Mouse (Mus musculus) forebrain, embryonic 13.5 days (tissue): ENCODE results near the gene D630045J12Rik. TPM values are rescaled to one million over a fixed set of nuclear protein-coding genes. Genes with fewer than 3 reads are reported as not detected.

Source experiments
- ATAC-seq: fragments of 200-750 bp; cut with Nextera tagmentation; 2 replicates; pipeline ENCODE4 v1.8.0; 2017
- H3K27ac ChIP-seq: fragments of 300-500 bp; sonication (generic); 2 replicates; pipeline ENCODE4 v1.5.1; 2015; ENCODE audit warnings: inconsistent platforms, mild to moderate bottlenecking, moderate library complexity
- H3K27me3 ChIP-seq: fragments of 300-500 bp; sonication (generic); 2 replicates; pipeline ENCODE4 v1.6.1; 2015; ENCODE audit warnings: mild to moderate bottlenecking, inconsistent platforms
- H3K36me3 ChIP-seq: fragments of 300-500 bp; sonication (generic); 2 replicates; pipeline ENCODE4 v1.6.1; 2015; ENCODE audit warnings: mild to moderate bottlenecking, inconsistent platforms; ENCODE audit not compliant: poor library complexity, severe bottlenecking
- H3K4me1 ChIP-seq: fragments of 300-500 bp; sonication (generic); 2 replicates; pipeline ENCODE4 v1.6.1; 2015; ENCODE audit warnings: inconsistent platforms
- H3K4me2 ChIP-seq: fragments of 300-500 bp; sonication (generic); 2 replicates; pipeline ENCODE4 v1.6.1; 2015; ENCODE audit warnings: inconsistent platforms, mild to moderate bottlenecking, moderate library complexity
- H3K4me3 ChIP-seq: fragments of 300-500 bp; sonication (generic); 2 replicates; pipeline ENCODE4 v1.5.1; 2015; ENCODE audit warnings: mild to moderate bottlenecking, inconsistent platforms
- H3K9ac ChIP-seq: fragments of 300-500 bp; sonication (generic); 2 replicates; pipeline ENCODE4 v1.6.1; 2015; ENCODE audit warnings: mild to moderate bottlenecking, inconsistent platforms
- H3K9me3 ChIP-seq: fragments of 300-500 bp; sonication (generic); replicated peaks from 2 replicates; pipeline ENCODE4 v1.6.1; 2016; ENCODE audit warnings: inconsistent platforms
- WGBS: fragments of 180-500 bp; shearing (Covaris S2); methylation state at CpG from one replicate; pipeline ENCODE4 v1.1.7; 2015; 5-methylcytosine and 5-hydroxymethylcytosine counted together
- polyA plus RNA-seq: library from polyadenylated mRNA; unstranded; fragments of >200 nt; fragmentation: Nextera tagmentation; extraction: Ambion mirVana; gene quantifications from 2 replicates; pipeline ENCODE4 v1.2.1, GENCODE M21; 2015

The D630045J12Rik gene
- polyA plus RNA-seq, 1 experiment from 2014 or later: 10.9 TPM

DNA sequence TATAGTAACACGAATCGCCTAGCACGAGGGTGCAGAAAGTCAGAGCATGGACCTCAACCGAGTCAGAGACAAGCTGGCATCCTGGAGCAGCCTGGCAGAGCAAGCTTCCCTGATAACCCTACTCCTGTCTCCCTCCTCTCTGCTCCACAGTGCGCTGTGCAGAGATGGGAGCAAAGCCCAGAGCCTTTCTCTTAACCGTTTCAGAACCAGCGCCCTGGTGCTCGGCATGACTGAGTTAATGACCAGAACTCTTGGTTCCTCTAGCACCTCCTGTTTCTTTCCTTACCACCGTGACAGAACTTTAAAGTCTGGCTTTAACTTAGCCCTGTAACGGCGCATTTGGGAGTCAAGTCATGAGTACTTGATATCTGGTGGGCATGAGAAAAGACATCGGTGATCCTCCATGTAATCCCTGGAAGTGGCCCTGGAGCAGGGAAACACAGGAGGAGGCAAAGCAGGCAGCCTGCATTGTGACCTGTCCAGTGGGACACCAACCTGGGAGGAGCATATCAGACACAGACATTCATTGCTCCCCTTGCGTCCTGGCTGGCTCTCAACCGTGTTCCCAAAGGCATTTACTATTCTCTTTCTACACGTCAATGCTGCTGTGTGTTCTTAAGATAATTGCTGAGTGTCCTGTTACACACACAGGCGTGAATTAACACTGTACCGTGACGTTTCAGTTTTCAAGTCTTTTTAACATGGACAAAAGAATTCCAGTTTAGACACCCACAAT lies 130.2 kb downstream of the D630045J12Rik start:
- ATAC-seq: no peak
- Histone ChIP-seq H3K4me2 (no peak overlapping the region), H3K27ac (no peak overlapping the region), H3K36me3 (peaks cover 41% of the 10 kb centered on the region), H3K27me3 (no peaks in the 10 kb centered on the region), H3K4me3 (no peak overlapping the region), H3K9me3 (no peaks in the 10 kb centered on the region), H3K4me1 (no peaks in the 10 kb centered on the region), H3K9ac (no peak overlapping the region)
- WGBS: 81% methylated on average over 18 of the region's 18 CpGs

GRCm38 (mm10) chr6:38122791-38123190 lies 131.0 kb downstream of the D630045J12Rik start:
- Histone ChIP-seq H3K9ac (no peak overlapping the region), H3K4me2 (no peak overlapping the region), H3K9me3 (no peaks in the 10 kb centered on the region), H3K4me1 (no peaks in the 10 kb centered on the region), H3K36me3 (peaks cover 32% of the 10 kb centered on the region), H3K27me3 (no peaks in the 10 kb centered on the region), H3K4me3 (no peak overlapping the region), H3K27ac (no peak overlapping the region)
- WGBS: 77% methylated on average over 6 of the region's 6 CpGs
- no peak for ATAC-seq

DNA sequence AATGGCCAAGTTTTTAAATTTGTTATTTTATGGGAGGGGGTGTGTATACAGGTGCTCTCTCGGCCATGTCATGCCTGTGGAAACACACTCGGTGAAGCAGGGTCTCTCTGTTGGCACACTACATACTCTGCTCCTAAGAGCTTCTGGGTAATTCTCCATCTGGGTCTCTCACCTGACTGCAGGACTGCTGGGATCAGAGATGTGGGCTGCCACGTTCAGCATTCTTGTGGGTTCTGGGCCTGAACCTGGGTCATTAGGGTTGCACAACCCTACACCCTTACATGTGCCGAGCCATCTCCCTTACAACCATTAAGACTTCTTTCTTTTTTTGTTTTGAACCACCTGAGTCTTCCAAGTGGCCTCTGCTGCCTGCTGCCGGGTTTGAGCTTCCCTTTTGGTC lies 132.0 kb downstream of the D630045J12Rik start:
- 83% methylated on average over 5 of the region's 5 CpGs for WGBS

GRCm38 (mm10) chr6:38120681-38121371 lies 133.0 kb downstream of the D630045J12Rik start:
- H3K36me3 ChIP-seq: peaks cover 13% of the 10 kb centered on the region
- H3K4me1 ChIP-seq: no peaks in the 10 kb centered on the region
- no peaks in the 10 kb centered on the region for H3K9me3 ChIP-seq
- H3K9ac ChIP-seq: no peak overlapping the region
- H3K4me3 ChIP-seq: no peak overlapping the region
- ATAC-seq: no peak
- H3K27ac ChIP-seq: no peak overlapping the region
- H3K4me2 ChIP-seq: no peak overlapping the region
- WGBS: 89% methylated on average over 8 of the region's 9 CpGs
- no peaks in the 10 kb centered on the region for H3K27me3 ChIP-seq

More for the DNA sequence above, 132.0 kb downstream of the D630045J12Rik start:
- H3K4me1 ChIP-seq: no peaks in the 10 kb centered on the region
- no peak overlapping the region for H3K27ac ChIP-seq
- H3K9me3 ChIP-seq: no peaks in the 10 kb centered on the region
- H3K36me3 ChIP-seq: peaks cover 23% of the 10 kb centered on the region
- no peak overlapping the region for H3K4me2 ChIP-seq
- H3K9ac ChIP-seq: no peak overlapping the region
- no peak for ATAC-seq
- no peaks in the 10 kb centered on the region for H3K27me3 ChIP-seq
- no peak overlapping the region for H3K4me3 ChIP-seq

- Histone ChIP-seq H3K36me3 (no peaks in the 10 kb centered on the region), H3K4me2 (no peak overlapping the region), H3K4me3 (no peak overlapping the region), H3K4me1 (no peaks in the 10 kb centered on the region), H3K9ac (no peak overlapping the region), H3K9me3 (no peaks in the 10 kb centered on the region), H3K27ac (no peak overlapping the region), H3K27me3 (no peaks in the 10 kb centered on the region)
- WGBS: 90% methylated on average over 6 of the region's 6 CpGs
- no peak for ATAC-seq
Measured at GRCm38 (mm10) chr6:38118341-38118740, 135.5 kb downstream of the D630045J12Rik start.

GRCm38 (mm10) chr6:38116107-38116770 lies 137.6 kb downstream of the D630045J12Rik start:
- no peaks in the 10 kb centered on the region for H3K36me3 ChIP-seq
- 78% methylated on average over 4 of the region's 4 CpGs for WGBS
- no peaks in the 10 kb centered on the region for H3K27me3 ChIP-seq
- H3K9ac ChIP-seq: no peak overlapping the region
- H3K4me2 ChIP-seq: no peak overlapping the region
- H3K4me1 ChIP-seq: no peaks in the 10 kb centered on the region
- H3K27ac ChIP-seq: no peak overlapping the region
- H3K9me3 ChIP-seq: no peaks in the 10 kb centered on the region
- no peak overlapping the region for H3K4me3 ChIP-seq
- peak; percentile 31; the same call in 1 of the 2 replicates for ATAC-seq

GRCm38 (mm10) chr6:38110859-38111258 lies 142.9 kb downstream of the D630045J12Rik start:
- Histone ChIP-seq H3K9ac (no peak overlapping the region), H3K4me2 (no peak overlapping the region), H3K36me3 (no peaks in the 10 kb centered on the region), H3K27me3 (no peaks in the 10 kb centered on the region), H3K27ac (no peak overlapping the region), H3K4me3 (no peak overlapping the region), H3K4me1 (0 out of 2 replicates have a peak, but pooled peaks cover 3% of the 10 kb centered on the region), H3K9me3 (no peaks in the 10 kb centered on the region)
- 75% methylated on average over 9 of the region's 9 CpGs for WGBS
- no peak for ATAC-seq

DNA sequence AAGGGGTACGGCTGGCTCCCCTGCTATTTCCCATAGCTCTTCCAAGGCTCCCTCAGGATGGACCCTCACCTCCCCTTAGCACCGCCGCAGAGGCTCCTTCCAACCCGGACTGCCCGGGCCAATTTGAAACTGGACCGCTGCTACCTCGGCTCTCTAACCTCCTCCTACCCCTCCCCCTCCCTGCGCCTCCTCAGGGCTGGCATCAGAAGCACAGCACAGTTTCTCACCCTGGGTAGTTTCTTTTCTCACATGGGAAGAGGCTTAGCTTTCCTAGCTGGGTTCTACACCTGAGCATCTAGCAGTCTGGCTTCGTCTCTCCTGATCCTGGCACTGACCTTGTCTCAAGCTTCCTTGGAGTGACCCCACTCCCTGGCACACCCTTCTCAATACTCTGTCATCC lies 143.9 kb downstream of the D630045J12Rik start:
- WGBS: 18% methylated on average over 9 of the region's 9 CpGs
- no peak overlapping the region for H3K9ac ChIP-seq
- H3K4me2 ChIP-seq: no peak overlapping the region
- no peaks in the 10 kb centered on the region for H3K36me3 ChIP-seq
- 0 out of 2 replicates have a peak, but pooled peaks cover 3% of the 10 kb centered on the region for H3K4me1 ChIP-seq
- no peaks in the 10 kb centered on the region for H3K27me3 ChIP-seq
- no peak for ATAC-seq
- no peak overlapping the region for H3K4me3 ChIP-seq
- H3K27ac ChIP-seq: no peak overlapping the region
- H3K9me3 ChIP-seq: no peaks in the 10 kb centered on the region

- no peak within 1 kb of the TSS for H3K4me2 ChIP-seq
- WGBS: 28% methylated on average over 9 of the region's 9 CpGs
- H3K9me3 ChIP-seq: no peaks in the 10 kb centered on the region
- no peak within 1 kb of the TSS for H3K4me3 ChIP-seq
- ATAC-seq: no peak
- H3K4me1 ChIP-seq: 0 out of 2 replicates have a peak, but pooled peaks cover 3% of the 10 kb centered on the region
- H3K36me3 ChIP-seq: no peaks in the 10 kb centered on the region
- H3K27ac ChIP-seq: no peak within 1 kb of the TSS
- no peak within 1 kb of the TSS for H3K9ac ChIP-seq
- no peaks in the 10 kb centered on the region for H3K27me3 ChIP-seq
Measured at GRCm38 (mm10) chr6:38109160-38109795, 144.5 kb downstream of the D630045J12Rik start, which contains the start of gene Tmem213. Gene Tmem213, plus strand, starts transcription at chr6:38109255.

DNA sequence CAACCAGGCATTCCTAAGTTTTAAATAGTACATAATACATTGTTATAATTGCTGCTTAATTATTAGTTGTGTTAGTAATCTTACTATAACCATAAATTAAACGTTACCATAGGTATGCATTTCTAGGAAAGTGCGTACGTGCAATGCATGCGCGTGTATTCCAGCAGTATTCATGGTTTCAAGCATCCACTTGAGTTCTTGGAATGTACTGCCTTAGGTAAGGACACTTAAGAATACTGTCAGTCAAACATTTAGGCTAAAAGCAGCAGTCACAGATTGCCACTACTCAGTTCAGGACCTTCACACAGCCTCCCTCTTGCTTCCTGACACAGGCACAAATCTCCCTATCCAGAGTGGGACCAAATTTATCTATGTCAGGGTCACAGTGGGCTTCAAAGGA lies 145.4 kb downstream of the D630045J12Rik start:
- Histone ChIP-seq H3K4me3 (no peak overlapping the region), H3K4me2 (no peak overlapping the region), H3K9me3 (no peaks in the 10 kb centered on the region), H3K27ac (no peak overlapping the region), H3K27me3 (no peaks in the 10 kb centered on the region), H3K9ac (no peak overlapping the region), H3K4me1 (0 out of 2 replicates have a peak, but pooled peaks cover 3% of the 10 kb centered on the region), H3K36me3 (no peaks in the 10 kb centered on the region)
- ATAC-seq: no peak
- 90% methylated on average over 5 of the region's 5 CpGs for WGBS

GRCm38 (mm10) chr6:38105924-38106323 lies 147.9 kb downstream of the D630045J12Rik start:
- 86% methylated on average over 9 of the region's 9 CpGs for WGBS

More at GRCm38 (mm10) chr6:38105924-38106323, 147.9 kb downstream of the D630045J12Rik start:
- no peak overlapping the region for H3K27ac ChIP-seq
- no peaks in the 10 kb centered on the region for H3K27me3 ChIP-seq
- H3K9ac ChIP-seq: no peak overlapping the region
- no peak overlapping the region for H3K4me2 ChIP-seq
- no peaks in the 10 kb centered on the region for H3K9me3 ChIP-seq
- H3K36me3 ChIP-seq: no peaks in the 10 kb centered on the region
- 0 out of 2 replicates have a peak, but pooled peaks cover 3% of the 10 kb centered on the region for H3K4me1 ChIP-seq
- H3K4me3 ChIP-seq: no peak overlapping the region
- ATAC-seq: no peak
